13 mouse cellular contexts compared by ENCODE assay signal in genomic region chr5:148854166-148854565, GRCm38 (mm10).
DNase-seq lines count a peak whose midpoint lies in the region; ATAC-seq and TF ChIP-seq lines count a peak whose summit lies in the region.
"Had no signal": no experiment of that assay in that cellular context is flagged by ENCODE, and none has a peak within 500 bp of the region (broad histone marks: within the 10 kb centered on the region; RNA-seq: fewer than 3 reads in every experiment).

No protein-coding gene starts in this region.

- no peak overlapping the region for H3K4me3 ChIP-seq in lung, embryonic 14.5 days (ENCODE audit: low read depth, low read length)
- no peak overlapping the region for H3K4me3 ChIP-seq in forebrain, embryonic 14.5 days (ENCODE audit: low read depth, low read length)
- H3K4me3 ChIP-seq: embryonic facial prominence, embryonic 15.5 days; left cerebral cortex, adult 2 months had no signal

- H3K4me1 ChIP-seq in lung, embryonic 14.5 days (ENCODE audit: insufficient read depth), result no peaks in the 10 kb centered on the region
- no peaks in the 10 kb centered on the region for H3K4me1 ChIP-seq in forebrain, embryonic 14.5 days (ENCODE audit: control insufficient read depth, insufficient read depth, low read length)

- no peak for TF ChIP-seq CTCF in lung, embryonic 14.5 days (IDR thresholded peaks at IDR 0.05; ENCODE audit: low read depth)

- H3K36me3 ChIP-seq in lung, embryonic 14.5 days (ENCODE audit: insufficient read depth), result no peaks in the 10 kb centered on the region
- H3K36me3 ChIP-seq in forebrain, embryonic 14.5 days (ENCODE audit: control insufficient read depth, insufficient read depth, low read length), result no peaks in the 10 kb centered on the region
- H3K36me3 ChIP-seq: embryonic facial prominence, embryonic 15.5 days had no signal

- DNase-seq in lung, embryonic 14.5 days, result peak; percentile 42
- DNase-seq in lung, adult 18-20 months, result no peak
- DNase-seq in brain, adult 2 months (ENCODE audit: low read depth, low spot score), result peak; percentile 73
- peak; percentile 58 for DNase-seq in forebrain, embryonic 14.5 days (ENCODE audit: low spot score)
- peak; percentile 40 for DNase-seq in naive thymus-derived CD4-positive, alpha-beta T cell, adult 2 months (ENCODE audit: low read depth)
- DNase-seq in cerebellum, adult 11-12 months, result no peak
- DNase-seq in urinary bladder, postnatal 36 days (ENCODE audit: low spot score in 2 of 2), result no peak
- DNase-seq: cerebellum, postnatal 25 days; heart, postnatal 4 days; kidney, postnatal 25 days had no signal

- H3K9me3 ChIP-seq in lung, embryonic 14.5 days (ENCODE audit: low read depth, low read length), result no peaks in the 10 kb centered on the region
- H3K9me3 ChIP-seq in forebrain, embryonic 14.5 days (replicated peaks; ENCODE audit: control insufficient read depth, low read length), result no peaks in the 10 kb centered on the region
- H3K9me3 ChIP-seq: embryonic facial prominence, embryonic 15.5 days had no signal

- H3K9ac ChIP-seq in lung, embryonic 14.5 days, result no peak overlapping the region
- H3K9ac ChIP-seq in forebrain, embryonic 14.5 days (ENCODE audit: low read length), result no peak overlapping the region
- H3K9ac ChIP-seq: embryonic facial prominence, embryonic 15.5 days; liver, embryonic 14.5 days had no signal

- no peak overlapping the region for H3K4me2 ChIP-seq in lung, embryonic 14.5 days
- no peak overlapping the region for H3K4me2 ChIP-seq in forebrain, embryonic 14.5 days (ENCODE audit: low read length)
- H3K4me2 ChIP-seq: embryonic facial prominence, embryonic 15.5 days had no signal

- no peaks in the 10 kb centered on the region for H3K27me3 ChIP-seq in lung, embryonic 14.5 days (ENCODE audit: insufficient read depth, low read length)
- no peaks in the 10 kb centered on the region for H3K27me3 ChIP-seq in forebrain, embryonic 14.5 days (replicated peaks; ENCODE audit: control insufficient read depth, insufficient read depth, low read length)
- H3K27me3 ChIP-seq: embryonic facial prominence, embryonic 15.5 days had no signal

- WGBS in lung, embryonic 14.5 days, result 34% methylated on average over 5 of the region's 5 CpGs
- 30% methylated on average over 5 of the region's 5 CpGs for WGBS in forebrain, embryonic 14.5 days

- no peak for ATAC-seq in lung, embryonic 14.5 days (ENCODE audit: insufficient read depth)
- no peak for ATAC-seq in forebrain, embryonic 14.5 days

- no peak overlapping the region for H3K27ac ChIP-seq in lung, embryonic 14.5 days (ENCODE audit: low read depth)
- H3K27ac ChIP-seq in forebrain, embryonic 14.5 days (ENCODE audit: low read depth, low read length), result no peak overlapping the region
- H3K27ac ChIP-seq: embryonic facial prominence, embryonic 15.5 days; left cerebral cortex, adult 2 months; liver, embryonic 14.5 days had no signal

Comparison
In these comparisons a context has a peak if more than half of its experiments do, and no peak if none do; other contexts are left out.
1. DNase-seq: peak in lung, embryonic 14.5 days (single experiment), brain, adult 2 months (single experiment), forebrain, embryonic 14.5 days (single experiment) and naive thymus-derived CD4-positive, alpha-beta T cell, adult 2 months (single experiment); none in lung, adult 18-20 months (0 of 2), cerebellum, adult 11-12 months (single experiment) and urinary bladder, postnatal 36 days (0 of 2).